Mouse (Mus musculus) neural tube, embryonic 11.5 days (tissue): ENCODE data around the gene Unc93b1. TPM values are rescaled to one million over a fixed set of nuclear protein-coding genes. Genes with fewer than 3 reads are reported as not detected.

Experiments
- ATAC-seq: fragments of 200-750 bp; cut with Nextera tagmentation; 2 replicates; pipeline ENCODE4 v1.8.0; 2017; ENCODE audit warnings: moderate number of reproducible peaks, mild to moderate bottlenecking, moderate TSS enrichment, moderate library complexity; ENCODE audit not compliant: insufficient read depth, low FRiP score, low TSS enrichment
- DNase-seq: peaks from one replicate; pipeline ENCODE4 v3.0.0-alpha.2; 2015; ENCODE audit warnings: low spot score
- H3K27ac ChIP-seq: fragments of 300-500 bp; sonication (generic); 2 replicates; pipeline ENCODE4 v1.5.1; 2014; ENCODE audit warnings: low read depth, mild to moderate bottlenecking, low read length
- H3K27me3 ChIP-seq: fragments of 300-500 bp; sonication (generic); 2 replicates; pipeline ENCODE4 v1.6.1; 2014; ENCODE audit warnings: mild to moderate bottlenecking, low read length, mixed read lengths; ENCODE audit not compliant: control insufficient read depth, insufficient read depth
- H3K36me3 ChIP-seq: fragments of 300-500 bp; sonication (generic); 2 replicates; pipeline ENCODE4 v1.6.1; 2014; ENCODE audit warnings: mild to moderate bottlenecking, low read length, moderate library complexity, mixed read lengths; ENCODE audit not compliant: control insufficient read depth, insufficient read depth
- H3K4me1 ChIP-seq: fragments of 300-500 bp; sonication (generic); 2 replicates; pipeline ENCODE4 v1.6.1; 2014; ENCODE audit warnings: low read length, mixed read lengths; ENCODE audit not compliant: control insufficient read depth, insufficient read depth
- H3K4me2 ChIP-seq: fragments of 300-500 bp; sonication (generic); 2 replicates; pipeline ENCODE4 v1.6.1; 2014; ENCODE audit warnings: low read depth, mild to moderate bottlenecking, moderate library complexity
- H3K4me3 ChIP-seq: fragments of 300-500 bp; sonication (generic); 2 replicates; pipeline ENCODE4 v1.5.1; 2014; ENCODE audit warnings: low read depth, low read length
- H3K9ac ChIP-seq: fragments of 300-500 bp; sonication (generic); 2 replicates; pipeline ENCODE4 v1.6.1; 2014; ENCODE audit warnings: mild to moderate bottlenecking, low read length
- H3K9me3 ChIP-seq: fragments of 300-500 bp; sonication (generic); 2 replicates; pipeline ENCODE4 v1.6.1; 2016; ENCODE audit warnings: low read length; ENCODE audit not compliant: control insufficient read depth
- WGBS: fragments of 180-500 bp; shearing (Covaris S2); extraction: QIAGEN DNeasy Blood & Tissue Kit; methylation state at CpG from one replicate; pipeline ENCODE4 v1.1.7; 2014; 5-methylcytosine and 5-hydroxymethylcytosine counted together
- polyA plus RNA-seq: library from polyadenylated mRNA; unstranded; fragments of >200 nt; fragmentation: Nextera tagmentation; extraction: Ambion mirVana; gene quantifications from 2 replicates; pipeline ENCODE4 v1.2.1, GENCODE M21; 2014

The Unc93b1 gene
- polyA plus RNA-seq, result 5.3 and 7.1 TPM in 2 replicates

DNA sequence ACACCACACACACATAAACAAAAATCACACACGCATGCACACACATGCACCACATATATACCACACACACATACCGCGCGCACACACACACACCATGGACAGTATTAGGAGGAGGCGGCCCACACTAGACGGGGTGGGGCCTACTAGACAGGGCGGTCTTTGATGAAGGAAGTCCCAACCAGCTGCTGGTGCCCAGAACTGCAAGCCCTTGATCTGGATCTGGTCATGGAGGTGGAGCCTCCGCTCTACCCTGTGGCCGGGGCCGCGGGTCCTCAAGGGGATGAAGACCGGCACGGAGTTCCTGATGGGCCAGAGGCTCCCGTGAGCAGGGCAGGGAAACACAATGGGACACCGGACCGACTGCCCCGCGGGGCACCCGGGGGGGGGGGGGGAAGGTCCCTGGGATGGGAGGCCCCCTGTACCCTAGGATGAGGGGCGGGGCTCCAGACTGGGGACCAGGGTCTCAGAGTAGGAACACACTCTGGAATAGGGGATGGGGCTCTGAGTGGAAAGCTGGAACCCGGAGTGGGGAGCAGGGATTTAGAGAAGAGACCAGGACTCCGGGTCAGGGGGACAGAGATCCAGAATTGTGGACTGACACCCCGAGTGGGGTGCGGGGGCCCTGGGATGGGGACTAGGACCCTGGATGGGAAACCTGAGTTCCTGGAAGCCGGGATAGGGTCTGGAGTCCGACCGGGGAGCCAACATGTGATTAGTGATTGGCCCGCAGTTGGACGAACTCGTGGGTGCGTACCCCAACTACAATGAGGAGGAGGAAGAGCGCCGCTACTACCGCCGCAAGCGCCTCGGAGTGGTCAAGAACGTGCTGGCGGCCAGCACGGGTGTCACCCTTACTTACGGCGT, at the start of gene Unc93b1:
Unc93b1 (plus strand) TSS at position 155 of the 864 bp plus-strand sequence.
- ATAC-seq, result peak; percentile 63

DNA sequence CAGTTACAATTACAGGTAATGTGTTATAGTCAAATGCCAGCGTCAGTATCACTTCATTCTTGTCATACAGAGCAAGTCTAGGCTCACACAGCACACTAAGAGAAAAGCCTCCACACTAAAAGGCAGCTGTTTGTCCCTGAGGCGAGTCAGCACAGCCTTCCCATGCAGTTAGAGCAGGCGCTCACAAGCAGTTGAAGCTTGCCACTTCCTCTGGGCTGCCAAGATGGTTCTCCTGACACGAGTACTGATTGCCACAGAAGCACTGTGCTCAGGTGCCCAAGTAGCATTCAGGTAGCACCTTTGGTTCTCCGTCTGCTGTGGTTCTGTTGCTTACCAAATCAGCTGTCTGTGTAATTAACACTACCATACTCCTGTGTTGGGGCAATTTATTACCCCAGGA, 45.9 kb upstream of the Unc93b1 start:
- Histone ChIP-seq H3K9me3 (no peaks in the 10 kb centered on the region), H3K9ac (no peak overlapping the region), H3K27ac (no peak overlapping the region), H3K4me3 (no peak overlapping the region), H3K36me3 (peaks cover 18% of the 10 kb centered on the region), H3K4me1 (no peaks in the 10 kb centered on the region), H3K27me3 (no peaks in the 10 kb centered on the region), H3K4me2 (no peak overlapping the region)
- 92% methylated on average over 5 of the region's 5 CpGs for WGBS
- no peak for ATAC-seq
- no peak for DNase-seq

More for the DNA sequence above, at the start of gene Unc93b1:
- H3K4me2 ChIP-seq, result peak within 1 kb of the TSS; percentile 53
- H3K9ac ChIP-seq, result peak within 1 kb of the TSS; percentile 44
- peak within 1 kb of the TSS; percentile 38 for H3K4me3 ChIP-seq
- WGBS, result 7% methylated on average over 40 of the region's 42 CpGs
- H3K9me3 ChIP-seq, result no peaks in the 10 kb centered on the region
- H3K27ac ChIP-seq, result no peak within 1 kb of the TSS
- no peaks in the 10 kb centered on the region for H3K27me3 ChIP-seq
- no peaks in the 10 kb centered on the region for H3K36me3 ChIP-seq
- H3K4me1 ChIP-seq, result no peaks in the 10 kb centered on the region; the same call in 1 of the 2 replicates
- DNase-seq, result peak; percentile 51

DNA sequence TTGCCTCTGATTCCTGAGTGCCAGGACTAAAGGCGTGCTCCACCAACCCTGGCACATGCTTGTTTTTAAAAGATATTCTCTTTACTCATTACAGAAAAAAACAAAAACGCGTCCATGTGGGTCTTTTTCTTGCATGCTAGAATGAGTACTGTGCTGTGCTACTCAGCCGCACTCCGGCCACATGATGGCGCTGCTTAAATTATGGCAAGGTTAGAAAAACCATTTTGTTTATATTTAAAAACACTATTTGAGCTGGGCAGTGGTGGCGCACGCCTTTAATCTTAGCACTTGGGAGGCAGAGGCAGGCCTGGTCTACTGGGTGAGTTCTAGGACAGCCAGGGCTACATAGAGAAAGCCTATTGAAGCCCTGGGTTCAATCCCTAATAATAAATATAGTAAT, 44.8 kb upstream of the Unc93b1 start:
- Histone ChIP-seq H3K4me3 (no peak overlapping the region), H3K27ac (no peak overlapping the region), H3K9ac (no peak overlapping the region), H3K27me3 (no peaks in the 10 kb centered on the region), H3K36me3 (peaks cover 18% of the 10 kb centered on the region), H3K4me2 (no peak overlapping the region), H3K9me3 (no peaks in the 10 kb centered on the region), H3K4me1 (peaks cover 2% of the 10 kb centered on the region; the same call in 1 of the 2 replicates)
- DNase-seq (no peak), ATAC-seq (no peak)
- 91% methylated on average over 8 of the region's 8 CpGs for WGBS

DNA sequence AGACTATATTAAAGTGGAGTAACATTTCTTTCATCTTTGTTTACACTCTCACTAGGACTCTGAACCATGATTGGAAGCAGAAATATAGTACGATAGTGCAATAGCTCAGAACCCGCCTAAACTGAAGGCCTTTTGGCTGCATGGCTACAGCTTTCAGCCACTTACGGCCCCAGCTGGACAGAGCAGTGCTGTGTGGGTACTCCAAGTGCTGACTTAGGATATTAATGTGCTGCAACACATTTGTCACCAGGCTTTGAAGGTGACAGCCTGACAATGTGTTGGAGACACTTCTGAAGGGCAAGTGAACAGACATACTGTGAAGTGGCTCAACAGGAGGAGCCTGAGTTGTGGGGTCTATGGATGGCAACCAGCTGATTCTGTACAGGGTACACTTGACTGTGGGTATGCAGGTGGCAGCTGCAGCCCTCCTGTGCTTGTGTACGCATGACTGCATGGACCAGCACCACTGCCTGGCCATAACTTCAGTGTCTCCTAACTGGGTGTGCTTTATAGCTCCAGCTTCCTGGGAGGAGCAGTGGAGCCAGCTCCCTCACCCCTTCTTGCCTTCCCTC, 41.4 kb upstream of the Unc93b1 start:
- 91% methylated on average over 4 of the region's 4 CpGs for WGBS
- Histone ChIP-seq H3K9me3 (no peaks in the 10 kb centered on the region), H3K4me3 (no peak overlapping the region), H3K4me1 (peaks cover 7% of the 10 kb centered on the region; the same call in 1 of the 2 replicates), H3K27me3 (no peaks in the 10 kb centered on the region), H3K36me3 (peaks cover 18% of the 10 kb centered on the region), H3K4me2 (no peak overlapping the region), H3K27ac (no peak overlapping the region), H3K9ac (no peak overlapping the region)
- no peak for ATAC-seq
- no peak for DNase-seq

DNA sequence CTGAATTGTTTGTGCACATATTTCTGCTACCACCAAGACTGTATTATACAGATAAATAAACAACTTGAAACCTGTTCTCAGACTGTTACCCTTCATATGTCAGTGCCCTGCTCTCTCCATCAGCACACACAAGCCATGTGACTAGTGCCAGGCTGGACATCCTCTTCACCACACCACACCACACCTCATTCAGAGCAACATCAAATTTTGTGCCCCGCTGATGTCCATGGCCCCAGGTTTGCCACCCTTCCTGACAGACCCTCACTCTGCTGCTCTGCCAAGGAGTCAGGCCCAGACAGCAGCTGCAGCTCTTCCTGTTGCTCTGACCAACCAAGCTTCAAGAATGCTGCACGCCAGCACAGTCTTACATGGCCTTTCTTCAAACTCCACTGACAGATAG, 40.7 kb upstream of the Unc93b1 start:
- H3K27ac ChIP-seq, result no peak overlapping the region
- no peak overlapping the region for H3K4me2 ChIP-seq
- H3K9me3 ChIP-seq, result no peaks in the 10 kb centered on the region
- WGBS, result 89% methylated on average over 2 of the region's 2 CpGs
- no peak overlapping the region for H3K9ac ChIP-seq
- H3K27me3 ChIP-seq, result no peaks in the 10 kb centered on the region
- H3K4me3 ChIP-seq, result no peak overlapping the region
- ATAC-seq (no peak), DNase-seq (no peak)
- peaks cover 15% of the 10 kb centered on the region for H3K36me3 ChIP-seq
- H3K4me1 ChIP-seq, result peaks cover 7% of the 10 kb centered on the region; the same call in 1 of the 2 replicates

DNA sequence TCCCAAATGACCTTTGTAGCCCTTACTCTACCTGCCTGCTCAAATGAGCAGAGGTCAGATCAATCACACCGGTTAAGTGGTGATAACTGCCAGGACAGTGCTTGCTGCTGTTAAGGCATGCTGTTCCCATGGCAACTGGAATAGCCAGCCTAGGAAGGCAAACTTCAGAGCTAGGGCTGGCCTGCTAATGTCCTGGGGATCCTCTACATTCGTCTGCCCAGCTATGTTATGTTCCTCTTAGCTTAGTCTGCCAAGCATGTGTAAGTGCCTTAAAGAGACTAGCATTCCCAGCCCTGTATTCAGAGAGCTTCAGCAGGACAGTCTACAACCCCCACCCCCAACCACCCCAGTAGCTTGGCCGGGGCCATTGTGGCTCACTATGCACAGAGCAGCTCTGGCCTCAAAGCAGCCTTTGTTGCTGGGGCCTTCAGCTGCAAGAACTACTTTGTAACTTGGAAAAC, 39.8 kb upstream of the Unc93b1 start:
- Histone ChIP-seq H3K9ac (no peak overlapping the region), H3K36me3 (peaks cover 15% of the 10 kb centered on the region), H3K9me3 (no peaks in the 10 kb centered on the region), H3K4me2 (no peak overlapping the region), H3K4me3 (no peak overlapping the region), H3K4me1 (peaks cover 7% of the 10 kb centered on the region; the same call in 1 of the 2 replicates), H3K27me3 (no peaks in the 10 kb centered on the region), H3K27ac (peak overlapping the region; percentile 68; the same call in 1 of the 2 replicates)
- WGBS, result 25% methylated on average over 3 of the region's 3 CpGs
- DNase-seq (peak; percentile 43), ATAC-seq (peak; percentile 58; the same call in 1 of the 2 replicates)

DNA sequence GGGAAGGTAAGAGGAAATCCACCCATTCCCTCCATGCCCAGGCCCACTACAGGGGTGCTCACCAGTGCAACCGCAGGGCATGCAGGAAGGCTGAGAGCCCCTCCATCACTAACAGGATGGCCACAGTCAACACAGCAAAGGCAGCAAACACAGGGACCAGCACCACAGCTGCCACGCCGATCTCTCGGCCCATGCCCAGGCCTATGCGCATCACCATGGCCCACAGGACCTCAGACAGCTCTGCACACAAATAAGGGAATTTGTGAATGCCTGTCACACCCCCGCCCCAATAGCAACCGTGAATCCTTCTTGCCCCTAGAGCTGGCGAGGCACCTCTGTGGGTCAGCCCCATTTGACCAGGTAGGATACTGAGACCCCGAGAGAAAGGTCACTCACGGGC, 38.8 kb upstream of the Unc93b1 start:
- H3K4me2 ChIP-seq, result no peak overlapping the region
- peak overlapping the region; percentile 68; the same call in 1 of the 2 replicates for H3K27ac ChIP-seq
- H3K27me3 ChIP-seq, result no peaks in the 10 kb centered on the region
- DNase-seq (no peak), ATAC-seq (no peak)
- peaks cover 7% of the 10 kb centered on the region; the same call in 1 of the 2 replicates for H3K4me1 ChIP-seq
- WGBS, result 92% methylated on average over 10 of the region's 10 CpGs
- peaks cover 9% of the 10 kb centered on the region for H3K36me3 ChIP-seq
- H3K9me3 ChIP-seq, result no peaks in the 10 kb centered on the region
- H3K9ac ChIP-seq, result no peak overlapping the region
- H3K4me3 ChIP-seq, result no peak overlapping the region

DNA sequence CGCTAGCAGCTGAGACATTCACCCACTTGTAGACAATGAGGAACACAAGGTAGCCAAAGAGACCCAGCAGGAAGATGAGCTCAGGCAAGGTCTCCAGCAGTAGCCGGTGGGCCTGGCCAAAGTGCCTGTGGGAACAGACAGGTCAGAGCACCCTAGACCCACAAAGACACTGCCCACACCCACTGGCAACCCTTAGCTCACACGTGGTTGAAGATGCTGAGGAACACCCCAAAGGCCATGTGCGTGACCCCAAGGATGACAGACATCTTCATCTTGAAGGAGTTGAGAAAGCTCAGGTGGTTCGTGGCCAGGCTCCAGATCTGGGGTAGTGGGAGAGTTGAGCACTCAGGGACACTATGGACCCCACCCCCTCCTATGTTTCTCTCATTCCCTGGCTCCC, 37.4 kb upstream of the Unc93b1 start:
- Histone ChIP-seq H3K4me2 (no peak overlapping the region), H3K9me3 (no peaks in the 10 kb centered on the region), H3K9ac (no peak overlapping the region), H3K36me3 (peaks cover 6% of the 10 kb centered on the region; the same call in 1 of the 2 replicates), H3K27me3 (no peaks in the 10 kb centered on the region), H3K27ac (no peak overlapping the region), H3K4me1 (peaks cover 7% of the 10 kb centered on the region; the same call in 1 of the 2 replicates), H3K4me3 (no peak overlapping the region)
- ATAC-seq (no peak), DNase-seq (no peak)
- WGBS, result 93% methylated on average over 5 of the region's 5 CpGs
